Mouse (Mus musculus) embryonic fibroblast, embryonic 13.5 days (primary cell): ENCODE data around the gene Tecpr1. TPM values are rescaled to one million over a fixed set of nuclear protein-coding genes. Genes with fewer than 3 reads are reported as not detected.

Source experiments
- H3K27ac ChIP-seq: 2 replicates; pipeline ENCODE4 v1.5.1; 2012; ENCODE audit warnings: low read length, control low read depth, inconsistent platforms; ENCODE audit not compliant: insufficient read depth
- H3K4me1 ChIP-seq: 2 replicates; pipeline ENCODE4 v1.6.1; 2011; ENCODE audit warnings: low read length; ENCODE audit not compliant: control insufficient read depth, insufficient read depth
- H3K4me3 ChIP-seq: 2 replicates; pipeline ENCODE4 v1.5.1; 2011; ENCODE audit warnings: mild to moderate bottlenecking, control low read depth, low read length; ENCODE audit not compliant: insufficient read depth
- CTCF ChIP-seq: IDR thresholded peaks from 2 replicates; pipeline ENCODE4 v1.5.1; 2011; ENCODE audit warnings: mild to moderate bottlenecking, control low read depth, low read length, moderate library complexity, borderline replicate concordance; ENCODE audit not compliant: insufficient read depth
- POLR2A ChIP-seq: IDR thresholded peaks from 2 replicates; pipeline ENCODE4 v1.6.1; 2011; ENCODE audit warnings: low read depth, mild to moderate bottlenecking, control low read depth, low read length, moderate library complexity
- polyA plus RNA-seq: library from polyadenylated mRNA; stranded (reverse); fragments of >200 nt; gene quantifications from 2 replicates; pipeline ENCODE4 v1.2.4, GENCODE M21; 2011; ENCODE audit warnings: low read depth; ENCODE audit not compliant: missing spikeins, insufficient read length

Gene Tecpr1
- polyA plus RNA-seq, 1 experiment, result 15.7 TPM

- Histone ChIP-seq H3K4me3 (no peak overlapping the region), H3K4me1 (peaks cover 9% of the 10 kb centered on the region), H3K27ac (no peak overlapping the region; the same call in 1 of the 2 replicates)
- TF ChIP-seq POLR2A (no peak), CTCF (no peak)
These were observed 72.1 kb downstream of the Tecpr1 start for GRCm38 (mm10) chr5:144151270-144151669.

GRCm38 (mm10) chr5:144149530-144149929, 73.9 kb downstream of the Tecpr1 start:
- TF ChIP-seq POLR2A, result no peak
- TF ChIP-seq CTCF, result no peak
- no peak overlapping the region for H3K27ac ChIP-seq
- H3K4me1 ChIP-seq, result peaks cover 9% of the 10 kb centered on the region
- H3K4me3 ChIP-seq, result no peak overlapping the region

DNA sequence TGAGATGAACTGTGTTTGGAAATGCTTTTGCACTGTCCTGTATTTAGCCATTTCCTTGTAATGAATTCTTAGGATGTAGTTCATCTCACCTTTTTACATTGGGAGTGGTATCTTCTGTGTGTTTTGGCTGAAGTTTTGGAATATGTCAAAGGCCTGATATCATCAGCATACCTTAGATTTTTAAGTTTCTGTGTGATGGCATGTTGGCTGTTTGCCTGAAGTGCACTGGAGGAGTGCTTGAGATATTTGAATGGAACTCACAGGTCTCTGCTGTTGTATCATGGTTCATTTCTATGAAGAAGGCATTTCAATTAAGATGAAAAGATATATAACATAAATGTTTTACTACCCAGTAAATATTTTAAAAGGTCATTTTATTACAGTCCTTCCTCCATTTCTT, 76.5 kb downstream of the Tecpr1 start:
- Histone ChIP-seq H3K4me3 (no peak overlapping the region), H3K27ac (no peak overlapping the region), H3K4me1 (peaks cover 9% of the 10 kb centered on the region)
- TF ChIP-seq POLR2A (no peak), CTCF (no peak)

Other genes with a start within 250 kb of the Tecpr1 start
- gene Ccz1, start 208.7 kb downstream of the Tecpr1 start, polyA plus RNA-seq, result 66.5 and 69.6 TPM in 2 replicates
- not detected in 2 replicates for gene Ocm, start 196.9 kb downstream of the Tecpr1 start, polyA plus RNA-seq
- 9.3 and 10.4 TPM in 2 replicates for gene Lmtk2, start 123.2 kb downstream of the Tecpr1 start, polyA plus RNA-seq
- gene Bhlha15, start 33.3 kb downstream of the Tecpr1 start, polyA plus RNA-seq, result not detected in 2 replicates
- 90.6 and 104 TPM in 2 replicates for gene Bri3, start 20.8 kb upstream of the Tecpr1 start, polyA plus RNA-seq
- gene Baiap2l1, start 134.5 kb upstream of the Tecpr1 start, polyA plus RNA-seq, result 5.1 and 7.5 TPM in 2 replicates